Mouse (Mus musculus) Muller cell, postnatal 12 days (primary cell): ENCODE results near the gene Wipf1.

Experiments
- DNase-seq: peaks from one replicate; pipeline ENCODE4 v3.0.0-alpha.2; 2015; ENCODE audit errors: inconsistent ontology term

The Wipf1 gene

DNA sequence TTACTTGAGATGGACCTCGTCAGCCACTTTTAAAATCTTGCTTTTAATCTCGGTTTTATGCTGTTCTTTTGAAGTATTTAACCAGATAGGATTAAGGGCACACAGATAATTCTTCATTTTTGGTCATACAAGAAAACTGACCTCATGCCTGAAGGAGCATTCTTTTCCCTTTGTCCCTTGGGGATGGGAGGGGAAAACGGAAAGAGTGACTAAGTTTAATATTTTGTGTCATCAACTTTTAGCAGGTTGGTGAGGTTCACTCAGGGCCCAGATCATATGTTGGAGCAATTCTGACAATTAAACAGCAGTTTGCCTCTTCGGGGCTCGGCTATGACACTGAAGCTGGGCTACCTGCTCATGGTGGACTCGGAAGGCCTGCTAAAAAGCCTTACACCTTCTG is 60.0 kb downstream of the Wipf1 start:
- no peak for DNase-seq

DNA sequence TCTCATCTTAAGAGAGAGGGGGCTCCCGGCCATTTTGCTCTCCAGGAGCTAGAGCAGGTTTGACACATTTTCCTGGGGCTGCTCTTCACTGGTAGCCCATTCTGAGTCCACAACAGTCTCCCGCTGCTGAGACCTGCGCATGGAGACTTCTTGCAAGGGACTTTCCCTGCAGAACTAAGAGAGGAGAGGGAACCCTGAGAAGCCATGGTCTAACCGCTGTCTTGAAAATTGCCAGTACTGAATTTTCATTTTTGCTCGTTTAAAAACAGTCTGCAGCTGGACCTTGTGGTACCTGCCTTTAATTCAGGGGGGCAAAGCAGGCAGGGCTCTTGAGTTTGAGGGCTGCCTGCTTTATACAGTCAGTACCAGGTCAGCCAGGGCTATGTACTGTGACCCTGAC is 60.5 kb downstream of the Wipf1 start:
- no peak for DNase-seq

DNA sequence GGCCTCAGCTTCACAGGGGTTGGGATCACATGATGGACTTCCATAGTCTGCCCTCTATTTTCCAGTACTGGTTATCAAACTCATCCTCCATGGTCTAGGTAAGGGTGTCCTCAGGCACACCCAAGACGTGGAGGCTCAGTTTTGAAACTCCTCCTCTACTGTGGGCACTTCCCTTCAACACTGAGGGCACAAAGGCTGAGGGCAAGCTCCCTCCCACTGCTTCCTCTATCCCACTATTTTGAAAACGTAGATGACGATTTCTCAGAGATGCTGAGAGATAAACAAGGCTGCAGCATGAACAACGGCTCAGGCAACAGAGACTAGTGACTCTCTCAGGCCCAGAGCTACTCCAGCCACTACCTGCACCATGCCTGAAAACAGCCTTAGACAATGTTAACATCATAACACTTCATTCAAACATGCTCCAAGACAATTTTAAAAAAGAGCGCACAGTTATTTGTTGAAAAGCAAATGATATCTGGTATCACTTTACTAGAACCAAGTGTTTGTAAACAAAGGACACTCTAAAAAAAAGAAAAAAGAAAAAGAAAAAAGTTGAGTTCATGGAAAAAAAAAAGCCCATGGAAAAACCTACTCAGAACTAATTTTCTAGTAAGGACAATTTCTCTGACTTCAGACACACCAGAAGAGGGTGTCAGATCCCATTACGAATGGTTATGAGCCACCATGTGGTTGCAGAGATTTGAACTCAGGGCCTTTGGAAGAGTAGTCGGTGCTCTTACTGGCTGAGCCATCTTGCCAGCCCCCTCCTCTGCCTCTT is 62.3 kb downstream of the Wipf1 start:
- no peak for DNase-seq

DNA sequence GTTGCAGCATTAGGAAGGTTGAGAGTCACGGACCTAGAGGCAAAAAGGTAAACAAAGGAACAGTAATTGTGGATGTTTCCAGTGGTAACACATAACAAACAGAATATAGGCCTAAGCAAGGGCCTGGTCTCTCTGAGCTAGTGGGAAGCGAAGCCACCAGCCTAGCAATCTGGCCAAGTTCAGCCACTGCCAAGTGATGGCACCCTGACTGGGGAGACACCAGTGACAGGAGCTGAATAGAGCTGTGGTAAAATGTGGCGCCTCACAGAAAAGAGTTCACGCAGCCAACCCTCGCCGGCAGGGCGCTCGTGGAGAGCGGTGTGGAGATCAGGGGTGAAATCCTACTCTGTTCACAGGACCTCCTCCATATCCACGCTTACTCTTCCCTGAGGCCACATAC is 63.1 kb downstream of the Wipf1 start:
- DNase-seq, result no peak

DNA sequence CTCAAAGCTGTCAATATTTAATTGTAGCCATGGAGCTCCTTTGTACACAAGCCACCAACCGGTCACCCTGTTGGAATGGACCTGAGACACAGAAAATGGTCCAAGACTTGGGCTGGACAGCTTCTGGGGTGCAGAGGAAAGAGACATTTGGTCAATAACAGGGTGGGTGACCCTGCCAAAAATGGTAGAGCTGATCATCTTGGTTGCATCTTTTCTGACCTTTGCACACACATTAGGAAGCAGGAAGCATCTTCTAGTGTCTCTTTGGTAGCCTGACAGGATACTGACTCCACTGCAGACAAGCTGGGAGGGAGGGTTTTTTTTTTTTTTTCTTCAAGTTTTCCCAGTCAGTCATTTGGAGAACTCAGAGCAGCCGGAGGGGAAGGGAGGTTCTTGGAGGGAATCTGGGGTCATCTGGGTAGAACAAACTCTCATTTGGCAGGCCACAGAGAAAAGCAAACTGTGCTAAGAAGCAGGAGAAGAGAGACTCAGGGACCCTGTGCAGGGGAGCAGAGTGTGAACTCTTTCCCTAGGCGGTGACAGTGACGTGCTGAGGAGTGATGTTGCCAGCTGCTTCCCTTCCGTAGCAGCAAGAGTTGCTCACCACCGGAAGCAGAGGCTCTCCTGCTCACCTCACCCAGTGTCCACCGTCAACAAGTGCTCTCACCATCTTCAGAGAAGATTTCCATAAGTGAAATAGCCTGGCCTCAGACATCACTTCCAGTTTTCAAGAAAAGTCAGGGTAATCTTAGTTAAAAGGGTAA is 65.9 kb downstream of the Wipf1 start:
- DNase-seq, result no peak

DNA sequence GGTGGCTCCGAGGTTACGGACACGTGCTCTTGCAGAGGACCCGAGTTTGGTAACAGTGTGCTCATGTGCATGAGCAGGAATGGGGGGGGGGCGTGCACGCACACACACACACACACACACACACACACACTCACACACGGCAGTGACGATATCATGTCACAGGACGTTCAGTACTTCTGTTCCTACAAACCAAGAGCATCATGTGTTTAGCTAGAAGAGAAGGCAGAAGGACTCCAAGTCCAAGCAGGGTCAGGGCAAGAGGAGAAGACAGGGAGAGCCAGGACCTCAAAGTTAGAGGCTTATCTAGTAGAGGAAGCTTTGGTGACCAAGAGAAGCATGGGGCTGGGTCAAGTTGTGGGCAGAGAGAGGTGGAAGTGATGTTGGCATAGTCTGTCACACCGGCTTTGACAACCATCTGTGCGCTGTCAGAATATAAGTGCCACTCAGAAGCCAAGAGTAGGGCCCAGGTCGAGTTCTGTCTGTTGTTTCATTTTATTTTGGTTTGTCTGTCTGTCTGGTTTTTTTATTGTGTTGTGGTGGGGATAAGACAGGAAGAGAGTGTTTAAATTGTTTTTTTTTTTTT is 66.7 kb downstream of the Wipf1 start:
- no peak for DNase-seq

DNA sequence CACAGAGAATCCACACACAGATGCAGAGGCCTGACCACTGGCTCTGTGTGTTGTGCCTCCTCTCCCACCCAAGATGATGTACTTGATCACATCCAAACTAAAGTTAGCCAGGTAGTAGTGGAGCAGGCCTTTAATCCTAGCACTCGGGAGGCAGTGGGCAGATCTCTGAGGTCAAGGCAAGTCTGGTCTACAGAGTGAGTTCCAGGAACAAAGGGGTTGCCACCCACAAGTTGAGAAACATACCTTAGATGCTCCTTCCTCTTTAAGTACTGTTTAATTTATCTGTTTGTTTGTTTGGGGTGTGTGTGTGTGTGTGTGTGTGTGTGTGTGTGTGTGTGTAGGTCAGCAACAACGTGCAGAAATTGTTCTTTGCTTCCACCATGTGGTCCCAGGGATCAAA is 67.3 kb downstream of the Wipf1 start:
- no peak for DNase-seq

DNA sequence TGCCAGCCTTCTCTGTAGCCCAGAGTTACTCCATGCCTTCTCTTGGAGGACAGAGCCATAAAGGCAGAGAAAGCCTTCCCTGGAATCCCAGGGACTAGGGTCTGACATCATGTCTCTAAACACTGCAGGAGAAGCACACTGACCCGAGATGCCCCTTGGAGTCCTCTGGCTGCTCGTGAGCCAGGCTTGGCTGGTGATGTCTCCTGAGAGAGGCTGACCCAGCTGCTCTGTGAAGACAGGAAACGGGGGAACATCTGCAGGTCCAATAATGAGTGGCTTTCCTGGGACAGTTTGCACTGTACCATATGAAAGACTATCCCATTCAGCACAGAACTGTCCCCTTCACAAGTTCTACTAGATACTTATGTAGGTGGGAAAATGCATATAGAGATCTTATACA is 69.4 kb downstream of the Wipf1 start:
- DNase-seq, result no peak

DNA sequence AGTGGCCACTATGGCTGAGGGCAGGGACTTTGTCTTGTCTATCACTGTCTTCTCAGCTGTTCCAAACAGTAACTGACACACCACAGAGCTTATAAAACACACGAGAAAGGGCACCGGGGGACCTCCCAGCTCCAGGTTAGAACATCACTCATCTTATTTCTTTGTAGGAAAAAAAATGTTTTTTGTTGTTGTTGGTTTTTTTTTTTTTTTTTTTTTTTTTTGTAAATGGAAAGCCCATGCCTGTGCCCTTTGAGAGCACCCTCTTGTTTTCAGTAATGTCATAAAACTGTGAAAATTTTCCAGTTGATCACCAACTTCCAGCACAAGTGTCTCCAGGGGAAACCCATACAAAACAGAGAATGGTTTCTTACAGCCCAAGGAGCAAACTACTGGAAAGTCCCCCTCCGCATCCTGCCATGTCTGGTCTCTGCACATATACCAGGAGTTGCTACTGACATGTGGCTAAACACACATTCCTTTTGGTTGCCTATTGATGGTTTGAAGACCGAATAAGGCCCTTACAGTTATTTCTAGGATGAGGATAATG is 69.9 kb downstream of the Wipf1 start:
- no peak for DNase-seq

DNA sequence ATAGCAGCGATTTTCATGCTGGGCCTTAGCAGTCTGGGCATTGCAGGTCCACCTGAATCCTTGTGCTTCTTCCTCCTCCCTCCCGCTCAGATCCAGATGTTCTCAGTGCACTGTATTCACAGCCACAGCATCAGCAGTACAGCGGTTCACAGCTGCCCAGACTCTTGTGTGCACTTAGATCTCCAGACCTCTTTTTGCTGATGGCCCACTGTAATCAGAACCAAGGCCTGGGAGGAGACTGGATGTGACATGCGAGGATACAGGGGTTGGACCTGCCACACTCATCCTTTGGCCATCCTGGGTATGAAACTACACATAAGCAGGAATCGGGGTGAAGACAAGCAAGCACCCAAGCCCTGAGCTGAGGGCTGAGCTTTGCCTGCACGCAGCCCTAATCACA is 72.6 kb downstream of the Wipf1 start:
- no peak for DNase-seq

DNA sequence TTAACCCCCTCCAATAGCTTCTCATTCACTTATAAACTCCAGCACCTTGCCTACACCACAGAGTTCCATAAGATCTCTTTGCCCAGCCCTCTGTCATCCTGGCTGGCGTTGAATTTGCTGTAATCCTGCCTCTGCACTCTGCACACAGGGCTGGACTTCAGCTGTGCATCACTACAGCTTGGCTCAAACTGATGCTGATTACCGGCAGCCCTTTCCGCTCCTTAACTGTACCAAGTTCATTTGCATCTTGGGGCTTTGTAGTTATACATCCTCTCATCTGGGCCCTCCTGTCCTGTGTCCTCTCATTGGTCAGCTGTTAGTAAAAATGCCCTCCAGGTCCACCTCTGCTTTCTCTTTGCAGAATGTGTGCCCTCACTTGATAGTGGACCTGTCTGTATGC is 73.4 kb downstream of the Wipf1 start:
- DNase-seq, result no peak

DNA sequence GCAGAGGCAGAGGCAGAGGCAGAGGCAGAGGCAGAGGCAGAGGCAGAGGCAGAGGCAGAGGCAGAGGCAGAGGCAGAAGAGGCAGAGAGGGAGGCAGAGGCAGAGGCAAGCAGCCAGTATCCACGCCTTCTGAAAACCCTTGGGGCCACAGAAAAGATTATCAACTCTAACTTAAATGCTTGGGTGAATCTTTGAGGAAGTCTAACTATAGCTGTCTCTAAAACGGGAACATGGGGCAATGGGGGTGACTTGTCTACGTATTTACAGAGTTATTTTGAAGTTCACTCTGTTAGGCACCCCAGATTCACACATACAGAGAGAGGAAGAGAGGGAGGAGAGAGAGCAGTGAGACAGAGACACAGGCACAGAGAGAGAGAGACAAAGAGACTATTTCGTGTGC is 74.0 kb downstream of the Wipf1 start:
- DNase-seq, result no peak

DNA sequence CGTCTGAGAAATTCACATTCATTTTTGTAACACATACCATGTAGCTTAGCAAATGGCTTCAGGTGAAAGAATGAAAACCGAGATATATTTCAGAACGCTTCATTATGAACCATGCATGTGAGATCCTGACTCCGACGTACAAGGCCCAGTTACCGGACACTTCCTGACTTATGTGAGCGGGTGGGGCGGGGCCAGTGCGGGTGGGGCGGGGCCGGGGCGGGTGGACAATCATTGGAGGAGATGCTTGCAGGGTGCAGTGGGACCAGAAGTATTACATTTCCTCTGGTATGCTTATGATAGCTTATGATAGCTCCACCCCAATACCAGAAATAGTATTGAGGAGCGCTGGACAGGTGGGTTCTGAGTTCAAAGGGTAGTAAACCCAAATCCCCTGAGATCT is 74.9 kb downstream of the Wipf1 start:
- no peak for DNase-seq

DNA sequence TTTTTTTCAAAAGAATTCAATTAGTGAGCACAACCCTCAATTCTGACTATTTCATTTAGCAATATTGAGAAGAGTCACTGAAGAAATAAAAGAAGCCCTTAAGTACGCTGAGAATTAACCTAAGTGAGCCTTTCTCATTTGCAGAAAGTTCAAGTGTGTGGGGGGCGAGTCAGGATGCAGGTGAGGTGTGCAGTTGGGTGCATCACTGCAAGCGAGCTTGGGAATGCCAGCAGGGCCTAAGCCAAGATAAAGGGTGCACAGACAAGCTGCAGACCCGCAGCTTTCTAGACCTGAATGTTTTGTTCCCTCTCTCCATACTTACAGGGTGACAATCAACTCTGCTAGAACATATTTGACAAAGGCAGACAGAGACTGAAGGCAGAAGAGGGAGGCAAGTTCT is 75.3 kb downstream of the Wipf1 start:
- DNase-seq, result no peak

DNA sequence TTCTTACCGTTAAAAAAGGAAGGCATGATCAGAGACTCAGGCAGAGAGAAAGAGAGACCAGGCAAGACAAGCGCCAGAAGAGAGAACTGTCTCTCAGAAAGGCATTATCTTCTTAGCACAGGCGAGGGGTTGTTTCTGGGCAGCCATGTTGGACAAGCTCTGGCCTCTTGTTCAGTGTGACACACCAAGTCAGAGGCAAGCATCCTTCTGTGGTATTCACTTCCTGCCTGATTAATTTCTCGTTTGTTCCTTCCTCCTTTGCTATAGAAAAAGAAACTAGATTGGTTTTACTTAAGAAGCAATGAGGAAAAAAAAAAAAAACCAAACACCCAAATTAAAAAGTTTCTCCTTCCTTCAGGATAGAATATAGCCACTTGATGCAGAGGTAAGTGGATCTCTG is 75.8 kb downstream of the Wipf1 start:
- DNase-seq, result no peak

DNA sequence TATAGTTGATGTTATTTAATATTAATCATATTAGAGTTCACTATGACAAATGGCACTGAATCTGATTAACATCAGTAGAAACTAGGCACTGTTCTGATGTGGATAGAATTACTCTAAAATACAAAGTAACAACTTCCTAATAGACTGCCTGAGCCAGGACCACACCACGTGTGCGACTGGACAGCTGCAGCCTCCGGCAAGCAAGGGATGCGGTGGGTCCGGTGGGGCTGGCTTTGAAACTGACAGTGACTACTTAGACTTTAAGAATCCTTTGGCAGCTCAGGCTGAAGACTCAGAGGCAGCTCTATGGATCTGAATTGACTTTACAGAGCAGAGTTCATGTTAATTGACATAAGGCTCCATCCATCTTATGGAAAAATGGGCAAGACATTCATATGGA is 76.4 kb downstream of the Wipf1 start:
- DNase-seq, result no peak

DNA sequence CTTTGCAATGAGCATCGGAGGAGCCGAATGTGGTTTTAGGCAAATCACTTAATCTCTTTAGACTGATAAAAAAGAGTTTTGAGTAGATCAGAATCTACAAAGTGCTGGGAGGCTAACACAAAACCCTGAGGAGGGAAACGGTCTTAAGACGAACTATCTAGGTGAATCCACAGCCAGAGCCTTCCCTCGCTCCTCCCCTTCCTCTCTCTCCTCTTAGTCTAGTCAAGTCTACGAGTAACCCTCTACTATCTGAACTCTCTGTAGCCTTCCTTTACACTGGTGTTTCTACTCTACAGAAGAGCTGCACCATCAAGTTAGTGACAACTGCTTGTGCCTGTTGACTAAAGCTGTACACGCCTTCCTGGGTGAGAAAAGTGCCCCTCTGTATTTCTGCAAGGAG is 77.0 kb downstream of the Wipf1 start:
- no peak for DNase-seq

DNA sequence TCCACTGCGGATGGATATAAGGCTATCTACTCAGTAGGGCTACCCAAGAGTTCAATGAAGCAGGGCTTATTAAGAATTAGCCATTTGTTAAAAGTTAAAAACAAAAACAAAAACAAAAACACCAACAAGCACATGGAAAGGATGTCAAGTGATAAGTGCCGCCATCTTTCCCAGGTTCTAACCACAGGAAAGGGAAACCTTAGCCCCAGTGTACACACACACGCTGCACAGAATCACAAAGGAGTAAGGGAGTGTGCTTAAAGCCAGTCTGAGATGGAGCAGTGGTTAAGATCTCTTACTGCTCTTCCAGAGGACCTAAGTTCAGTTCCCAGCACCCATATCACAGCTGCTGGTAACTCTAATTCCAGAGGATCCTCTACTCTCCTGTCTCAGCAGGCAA is 78.0 kb downstream of the Wipf1 start:
- DNase-seq, result no peak

DNA sequence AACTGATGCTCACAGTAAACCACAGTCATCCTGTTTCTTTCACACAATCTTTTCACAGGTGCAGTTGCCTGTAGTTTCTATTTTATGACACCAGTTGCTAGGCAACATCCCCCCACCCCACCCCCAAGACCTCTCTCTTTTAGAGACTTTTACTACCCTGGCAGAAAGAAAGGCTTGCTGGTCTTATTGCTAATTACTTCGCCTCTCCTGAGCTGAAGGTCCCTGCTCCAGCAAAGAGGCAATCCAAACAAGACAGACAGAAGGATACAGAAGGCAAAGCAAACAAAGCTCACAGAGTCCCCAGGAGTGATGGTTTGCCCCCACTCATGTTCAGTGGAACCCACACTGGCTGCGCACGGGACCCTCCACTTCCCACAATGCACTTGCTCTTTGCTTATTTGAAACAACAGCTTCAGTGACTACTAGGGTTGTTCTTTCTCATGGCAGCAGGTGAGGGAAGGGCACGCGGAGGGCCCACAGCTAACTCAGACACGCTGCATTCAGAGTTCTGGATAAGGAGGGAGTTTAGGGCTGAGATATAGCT is 79.3 kb downstream of the Wipf1 start:
- no peak for DNase-seq

DNA sequence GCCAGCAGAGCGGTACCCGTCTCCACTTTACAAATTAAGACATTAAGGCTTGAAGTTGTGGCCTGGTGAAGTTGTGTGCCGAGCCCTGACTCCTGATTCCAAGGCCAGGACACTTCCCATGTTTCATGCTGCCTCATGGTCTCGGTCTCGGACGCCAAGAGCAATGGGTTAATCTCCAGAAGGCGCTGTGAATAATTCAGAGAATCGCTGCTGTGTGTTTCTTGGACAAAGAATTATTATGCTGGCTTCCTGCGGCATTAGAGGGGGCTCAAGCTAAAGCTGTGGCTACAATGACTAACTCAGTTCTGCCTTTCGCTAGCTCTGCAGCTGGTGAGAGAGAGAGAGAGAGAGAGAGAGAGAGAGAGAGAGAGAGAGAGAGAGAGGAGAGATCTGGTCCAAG is 85.5 kb downstream of the Wipf1 start:
- no peak for DNase-seq

DNA sequence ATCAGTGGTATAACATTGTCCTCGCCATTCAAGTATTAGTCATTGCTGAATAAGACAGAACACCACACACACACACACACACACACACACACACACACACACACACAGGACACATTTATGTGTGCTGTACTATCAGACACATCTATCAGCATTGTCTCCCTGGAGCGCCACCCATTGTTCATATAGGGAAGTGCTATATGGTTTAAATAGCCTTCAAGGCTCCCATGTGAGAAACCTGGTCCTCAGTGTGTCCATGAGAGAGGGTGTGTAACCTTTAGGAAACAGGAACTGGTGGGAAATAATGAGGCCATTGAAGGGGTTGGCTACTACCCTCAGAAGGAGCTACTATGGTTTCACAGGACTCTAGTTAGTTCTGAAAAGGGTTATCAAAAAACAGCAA is 87.5 kb downstream of the Wipf1 start:
- no peak for DNase-seq

DNA sequence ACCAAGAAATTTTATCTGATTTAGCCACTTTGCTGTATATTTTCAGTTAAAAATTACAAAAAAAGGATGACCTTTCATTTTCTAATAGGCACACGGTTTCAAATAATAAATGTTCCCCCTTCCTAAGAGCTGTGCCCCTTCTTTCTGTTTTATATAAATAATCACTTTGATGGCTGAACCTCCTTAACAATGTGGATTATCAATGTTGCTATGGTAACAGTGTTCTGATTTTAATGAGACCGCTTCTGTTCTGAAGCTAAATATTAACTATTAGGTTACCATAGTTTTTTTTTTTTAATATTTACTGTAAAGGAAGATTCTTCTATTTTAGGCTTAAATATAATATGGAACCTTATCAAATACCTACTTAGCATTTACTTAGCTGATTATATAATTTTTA is 89.2 kb downstream of the Wipf1 start:
- DNase-seq, result no peak

DNA sequence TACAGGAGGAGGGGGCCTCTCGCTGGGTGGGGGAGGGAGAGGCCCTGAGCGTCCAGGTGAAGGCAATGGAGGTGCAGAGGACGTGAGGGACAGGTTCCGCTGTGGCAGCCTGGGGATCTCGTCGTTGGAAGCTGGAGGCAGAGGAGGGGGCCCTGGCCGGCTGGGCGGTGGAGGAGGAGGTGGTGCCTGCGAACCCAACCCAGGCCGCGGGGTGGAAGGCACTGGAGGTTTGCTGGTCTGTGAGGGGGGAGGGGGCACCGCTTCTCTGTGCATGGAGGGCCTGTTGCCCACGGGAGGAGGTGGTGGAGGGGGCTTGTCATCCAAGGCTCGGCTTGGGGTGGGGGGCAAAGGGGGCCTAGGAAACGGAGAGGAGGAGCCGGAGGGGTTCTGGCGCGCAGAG is 92.6 kb downstream of the Wipf1 start:
- DNase-seq, result no peak
